Mouse (Mus musculus) activated CD4-positive, CD25-positive, alpha-beta regulatory T cell, adult 4 months (primary cell): Measurements from ENCODE around the gene Lrrc4c. TPM values are rescaled to one million over a fixed set of nuclear protein-coding genes. Genes with fewer than 3 reads are reported as not detected.

Experiments used
- ATAC-seq: one replicate; pipeline ENCODE4 v1.8.0; 2017
- polyA plus RNA-seq, 2 experiments: library from polyadenylated mRNA; unstranded; fragments of 100-300 nt; shearing (Covaris generic); gene quantifications; one replicate each; pipeline ENCODE4 v1.2.1; 2017

Gene Lrrc4c
- polyA plus RNA-seq, 2 experiments from 2014 or later, result 0.74 TPM; not detected in 1

DNA sequence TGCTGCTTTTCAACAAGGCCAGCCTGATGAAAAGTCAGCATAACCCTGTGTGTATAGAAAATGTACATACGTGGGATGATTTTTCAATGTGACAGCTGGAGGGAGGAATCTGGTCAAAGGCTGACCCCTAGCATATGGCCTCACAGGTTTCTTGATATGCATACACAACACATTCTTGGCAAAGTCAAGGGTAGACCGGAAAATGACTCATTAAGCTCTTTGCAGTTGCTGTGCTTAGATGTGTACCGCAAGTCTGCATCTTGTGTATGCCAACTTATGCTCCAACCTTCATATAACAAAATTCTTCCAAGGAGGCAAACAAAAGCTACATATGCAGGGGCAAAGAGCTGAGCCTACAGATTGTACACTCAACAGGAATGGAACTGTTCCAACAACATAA is 631.6 kb downstream of the Lrrc4c start:
- no peak for ATAC-seq

- ATAC-seq, result no peak
These were observed 681.6 kb downstream of the Lrrc4c start for GRCm38 (mm10) chr2:96999521-96999920.

- ATAC-seq, result no peak
These were observed 700.4 kb downstream of the Lrrc4c start for GRCm38 (mm10) chr2:97018319-97018718.

GRCm38 (mm10) chr2:97026991-97027390 is 709.0 kb downstream of the Lrrc4c start:
- no peak for ATAC-seq

DNA sequence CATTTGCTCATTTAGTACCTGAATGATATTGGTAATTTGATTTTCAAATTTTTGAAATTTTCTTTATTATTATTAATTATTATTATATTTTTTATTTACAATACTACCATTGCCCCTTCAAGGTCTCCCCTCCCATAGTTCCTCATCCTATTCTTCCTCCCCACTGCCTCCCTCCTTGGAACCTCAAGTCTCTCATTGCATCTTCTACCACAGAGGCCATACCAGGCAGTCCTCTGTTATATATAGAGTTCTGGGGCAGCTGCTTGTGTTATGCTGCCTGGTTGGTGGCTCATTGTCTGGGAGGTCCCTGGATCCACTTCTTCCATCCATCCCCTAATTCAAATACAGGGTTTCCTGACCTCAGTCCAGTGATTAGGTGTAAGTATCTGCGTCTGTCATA is 709.6 kb downstream of the Lrrc4c start:
- no peak for ATAC-seq

DNA sequence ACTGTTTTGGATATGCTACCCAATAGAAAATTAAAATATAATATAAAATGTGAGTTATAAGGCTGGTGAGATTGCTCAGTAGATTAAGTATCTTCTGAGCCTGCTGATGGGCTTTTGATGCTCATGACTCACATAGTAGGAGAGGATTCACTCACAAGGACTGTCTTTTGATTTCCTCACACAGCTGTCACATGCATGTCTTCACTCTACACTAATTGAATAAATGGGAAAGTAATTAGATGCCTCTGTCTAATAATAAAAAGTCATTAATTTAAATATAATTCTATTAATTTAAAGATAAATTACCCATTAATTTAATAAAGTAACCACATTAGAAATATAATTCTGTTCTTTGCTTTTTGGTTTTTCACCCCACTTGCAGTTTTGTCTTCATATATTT is 718.4 kb downstream of the Lrrc4c start:
- no peak for ATAC-seq

- ATAC-seq, result no peak
These were observed 719.2 kb downstream of the Lrrc4c start for GRCm38 (mm10) chr2:97037024-97037814.

DNA sequence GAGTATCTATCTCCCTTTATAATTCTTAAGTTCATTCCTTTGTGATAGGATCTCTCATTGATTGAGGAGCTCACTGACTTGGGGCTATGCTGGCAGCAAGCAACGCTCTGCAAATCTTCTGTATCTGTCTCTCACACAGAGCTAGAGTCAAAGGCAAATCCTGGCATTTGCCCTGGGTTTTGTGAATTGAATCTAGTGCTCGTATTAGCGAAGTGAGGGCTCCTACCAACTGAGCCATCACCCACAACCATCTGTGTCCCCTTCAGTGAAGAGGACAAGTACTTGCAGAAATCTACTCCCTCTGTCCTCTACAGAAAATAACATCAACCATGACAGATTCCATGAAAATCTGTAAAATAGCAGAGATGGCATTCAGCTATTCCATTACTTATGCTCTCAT is 726.0 kb downstream of the Lrrc4c start:
- no peak for ATAC-seq

DNA sequence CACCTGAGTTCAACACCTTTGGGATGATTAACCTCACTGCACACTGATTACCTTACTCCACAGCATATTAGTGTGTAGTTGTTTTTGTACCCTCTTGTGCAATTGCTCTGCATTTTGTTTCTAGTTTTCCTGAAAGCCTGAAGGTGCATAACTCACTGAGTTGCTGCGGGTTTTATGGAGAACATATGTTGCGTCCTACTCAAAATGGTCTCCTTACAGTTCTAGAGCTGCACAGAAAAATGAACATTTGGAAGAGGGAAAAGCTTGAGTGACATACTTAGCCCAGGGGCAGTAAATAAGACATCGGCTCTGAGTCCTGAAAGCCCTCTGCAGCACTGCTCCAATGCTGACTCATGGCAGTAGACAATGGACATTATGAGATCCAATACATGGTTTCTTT is 727.7 kb downstream of the Lrrc4c start:
- ATAC-seq, result no peak

GRCm38 (mm10) chr2:97080156-97080555 is 762.2 kb downstream of the Lrrc4c start:
- ATAC-seq, result no peak

- ATAC-seq, result no peak
These were observed 780.0 kb downstream of the Lrrc4c start for GRCm38 (mm10) chr2:97097965-97098364.

DNA sequence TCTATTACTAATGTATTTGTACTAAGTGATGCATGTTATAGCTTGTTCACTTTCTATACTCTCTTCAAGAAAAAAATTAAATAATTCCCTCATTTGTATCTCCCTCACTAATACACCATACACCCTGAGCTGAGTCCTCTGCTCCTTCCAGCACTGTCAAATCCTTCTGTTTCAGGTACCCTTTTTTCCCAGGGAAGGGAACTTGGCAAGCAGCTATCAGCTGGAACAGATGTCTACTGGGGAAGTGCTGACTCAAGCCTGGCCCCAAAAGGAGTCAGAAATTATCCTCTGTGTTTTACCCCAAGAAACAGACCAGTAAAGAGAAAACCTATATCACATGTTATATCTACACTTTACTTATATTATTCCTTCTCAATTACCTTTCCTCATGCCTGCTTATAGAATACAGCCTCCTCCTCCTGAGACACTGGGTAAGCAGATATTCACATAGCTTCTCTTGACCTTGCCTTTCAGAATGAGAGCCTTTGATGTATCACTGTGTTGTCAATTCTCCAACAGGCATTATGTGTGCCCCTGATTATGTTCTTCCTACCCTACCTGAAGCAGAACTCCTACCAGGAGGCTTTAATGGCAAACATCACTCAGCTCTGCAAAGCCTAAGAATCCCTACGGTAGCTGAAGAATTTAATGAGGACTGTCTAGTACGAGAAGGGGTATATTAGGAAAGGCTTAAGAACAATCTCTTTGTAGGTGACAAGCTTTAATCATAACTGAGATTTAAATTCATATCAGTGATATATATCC is 785.6 kb downstream of the Lrrc4c start:
- no peak for ATAC-seq

GRCm38 (mm10) chr2:97124246-97124645 is 806.3 kb downstream of the Lrrc4c start:
- no peak for ATAC-seq

DNA sequence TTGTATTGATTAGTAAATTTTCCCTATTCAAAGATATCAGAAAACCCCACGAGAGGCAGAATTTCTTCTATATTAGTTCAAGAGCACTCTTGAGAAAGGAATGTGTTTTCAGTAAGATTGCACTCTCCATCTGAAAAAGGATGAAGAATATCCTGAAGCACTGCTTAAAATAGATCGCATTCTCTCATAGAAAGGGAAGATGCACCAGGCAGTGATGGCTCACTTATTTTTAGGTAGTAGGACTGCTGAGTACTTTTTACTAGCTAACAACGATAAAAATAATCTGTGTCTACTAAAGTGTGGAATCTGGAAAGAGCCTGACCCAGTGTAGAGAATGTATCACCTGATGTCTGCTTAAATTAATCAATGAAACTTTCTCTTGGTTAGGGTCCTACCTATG is 820.5 kb downstream of the Lrrc4c start:
- no peak for ATAC-seq

GRCm38 (mm10) chr2:97151626-97152194 is 833.7 kb downstream of the Lrrc4c start:
- no peak for ATAC-seq

DNA sequence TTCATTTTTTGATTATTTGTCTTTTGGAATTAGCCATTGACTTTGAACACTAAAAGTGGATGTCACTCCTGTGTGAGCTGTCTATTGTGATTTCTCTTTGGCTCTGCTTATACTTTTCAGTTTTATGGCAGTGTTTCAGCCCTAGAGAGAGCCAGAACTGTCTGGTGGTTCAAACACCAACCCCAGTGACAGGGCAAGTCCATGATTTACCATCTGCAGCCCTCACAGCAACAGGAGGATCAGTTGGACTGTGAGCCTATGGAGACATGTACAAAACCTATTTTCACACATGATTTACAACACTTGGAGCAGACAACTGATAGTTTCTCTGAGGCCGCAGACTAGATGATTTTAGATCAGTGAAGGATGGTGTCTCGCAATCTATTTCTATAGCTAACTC is 847.8 kb downstream of the Lrrc4c start:
- ATAC-seq, result no peak

DNA sequence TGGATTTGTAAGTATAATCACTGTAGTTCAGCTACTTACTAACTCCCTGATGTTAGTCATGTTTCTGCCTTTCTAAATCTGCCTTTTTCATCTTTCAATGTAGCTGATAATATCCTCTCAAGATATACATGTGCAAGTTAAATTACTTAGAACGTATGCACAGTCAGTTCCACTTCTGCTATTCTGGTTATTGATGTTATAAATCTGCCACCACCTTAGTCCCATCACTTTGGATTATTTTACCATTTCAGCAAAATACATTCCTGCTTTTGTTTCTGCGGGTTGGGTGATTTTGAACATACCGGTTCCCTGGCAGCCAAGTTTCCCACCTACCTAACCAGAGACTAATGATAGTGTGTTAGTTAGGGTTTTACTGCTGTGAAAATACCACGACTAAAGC is 860.4 kb downstream of the Lrrc4c start:
- no peak for ATAC-seq

DNA sequence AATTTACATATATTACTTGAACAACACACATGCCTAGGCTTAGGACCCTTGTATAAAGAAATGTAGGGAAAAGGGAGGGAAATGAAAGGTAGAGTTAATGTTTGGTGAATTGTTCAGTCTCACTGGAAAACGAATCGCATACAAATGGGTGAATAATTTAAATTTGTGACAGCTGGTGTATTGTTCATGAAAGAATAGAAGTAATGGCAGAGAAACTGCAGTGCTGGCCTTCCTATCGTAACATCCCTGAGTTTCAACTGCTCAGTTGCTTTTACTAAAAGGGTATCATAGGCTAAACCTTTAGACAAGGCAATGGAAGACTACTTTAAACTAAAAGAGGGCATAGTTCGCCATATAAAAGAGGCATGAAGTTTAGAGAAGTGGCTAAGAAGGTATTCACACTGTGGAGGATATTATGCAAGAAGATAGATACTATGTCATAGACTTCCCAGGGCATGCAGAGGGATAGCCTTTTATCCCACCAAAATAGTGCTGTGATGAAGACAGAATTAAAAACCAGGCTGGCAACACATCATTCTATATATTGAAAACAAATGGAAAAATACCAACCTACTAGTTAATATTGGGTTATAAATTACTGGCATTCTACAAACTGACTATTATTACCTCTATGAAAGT is 879.1 kb downstream of the Lrrc4c start:
- ATAC-seq, result no peak

GRCm38 (mm10) chr2:97232966-97233365 is 915.0 kb downstream of the Lrrc4c start:
- no peak for ATAC-seq

DNA sequence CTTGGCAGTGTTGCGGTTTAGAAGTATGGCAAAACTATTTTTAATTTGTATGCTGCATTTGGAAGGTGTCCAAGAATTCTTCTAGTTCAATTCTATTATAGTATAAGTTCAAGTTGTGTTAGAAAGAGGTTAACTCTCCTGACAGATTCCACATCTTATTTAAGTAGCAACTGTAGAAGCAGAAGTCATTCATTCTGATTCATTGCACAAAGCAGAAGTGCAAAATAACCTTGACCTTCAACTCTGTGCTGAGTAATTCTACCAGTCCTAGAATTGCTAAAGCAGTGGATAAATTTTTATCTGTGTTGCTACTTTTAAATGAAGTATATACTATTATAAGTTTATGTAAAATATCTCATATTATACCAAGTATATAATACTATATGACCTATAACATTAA is 916.1 kb downstream of the Lrrc4c start:
- no peak for ATAC-seq

- no peak for ATAC-seq
These were observed 956.7 kb downstream of the Lrrc4c start for GRCm38 (mm10) chr2:97274651-97275050.

GRCm38 (mm10) chr2:97284986-97285385 is 967.0 kb downstream of the Lrrc4c start:
- no peak for ATAC-seq

GRCm38 (mm10) chr2:97294216-97294615 is 976.2 kb downstream of the Lrrc4c start:
- no peak for ATAC-seq
